Mouse (Mus musculus) gastrocnemius, adult 8-10 months (tissue): Measurements from ENCODE around the gene Olfr629. TPM values are rescaled to one million over a fixed set of nuclear protein-coding genes. Genes with fewer than 3 reads are reported as not detected.
"Not testable (repeated sequence)": the region's sequence is repeated elsewhere in the genome, so short reads cannot be mapped to it uniquely, and the experiment has no call there.

Experiments used
- DNase-seq, 2 experiments: peaks; one replicate each; pipeline ENCODE4 v3.0.0; 2022; ENCODE audit warnings: low spot score in 2 of 2
- total RNA-seq, 4 experiments: library from RNA; stranded (reverse); gene quantifications; 2 replicates each; pipeline ENCODE4 v1.2.4; 2022

The Olfr629 gene
- not detected for total RNA-seq

DNA sequence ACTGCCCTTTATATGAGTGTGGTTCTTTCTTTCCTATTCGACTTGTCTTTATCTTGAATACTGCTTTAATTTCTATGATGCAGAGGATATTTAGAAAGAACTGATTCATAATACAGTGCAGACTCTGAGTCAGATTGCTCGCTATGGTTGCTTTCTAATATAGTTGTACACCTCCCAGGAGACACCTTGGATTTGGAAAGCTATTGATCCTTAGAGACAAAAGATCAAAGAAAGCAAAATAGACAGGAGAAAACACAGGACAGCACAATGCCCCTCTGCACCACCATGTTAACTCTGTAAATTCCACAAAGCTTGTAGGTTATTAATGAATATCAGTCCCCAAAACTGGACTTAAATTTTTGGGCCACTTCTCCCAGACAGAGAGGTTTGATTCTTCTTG, at the start of gene Olfr629:
Gene Olfr629, minus strand, starts transcription at position 101 of the 400 bp plus-strand sequence.
- no peak for DNase-seq

GRCm38 (mm10) chr7:103792669-103793388, 48.1 kb upstream of the Olfr629 start:
- DNase-seq: no peak

- DNase-seq: no peak
Observed at GRCm38 (mm10) chr7:103791721-103792120, 47.0 kb upstream of the Olfr629 start, which contains the start of gene Olfr67. Gene Olfr67 (minus strand): TSS chr7:103791821.

DNA sequence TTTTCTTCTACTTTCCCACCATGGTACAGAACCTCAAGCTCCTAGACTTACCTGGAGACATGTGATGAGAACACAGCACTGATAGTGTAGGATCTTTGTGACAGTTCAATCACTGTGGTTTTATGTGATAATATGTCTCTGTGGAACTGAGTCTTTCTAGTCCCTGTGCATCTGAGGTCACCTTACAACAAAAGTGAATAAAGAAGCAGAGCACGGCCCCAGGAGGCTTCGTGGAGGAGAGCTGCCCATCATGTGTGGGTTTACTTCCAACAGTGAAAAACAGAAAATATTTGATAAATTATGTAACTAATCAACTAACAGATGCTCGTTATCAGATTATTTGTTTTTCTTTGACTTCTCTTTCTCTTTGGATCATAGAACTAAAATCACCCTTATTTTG, 34.9 kb upstream of the Olfr629 start, which contains the start of gene Olfr68:
Gene Olfr68, minus strand, starts transcription at position 101 of the 400 bp plus-strand sequence.
- no peak for DNase-seq

DNA sequence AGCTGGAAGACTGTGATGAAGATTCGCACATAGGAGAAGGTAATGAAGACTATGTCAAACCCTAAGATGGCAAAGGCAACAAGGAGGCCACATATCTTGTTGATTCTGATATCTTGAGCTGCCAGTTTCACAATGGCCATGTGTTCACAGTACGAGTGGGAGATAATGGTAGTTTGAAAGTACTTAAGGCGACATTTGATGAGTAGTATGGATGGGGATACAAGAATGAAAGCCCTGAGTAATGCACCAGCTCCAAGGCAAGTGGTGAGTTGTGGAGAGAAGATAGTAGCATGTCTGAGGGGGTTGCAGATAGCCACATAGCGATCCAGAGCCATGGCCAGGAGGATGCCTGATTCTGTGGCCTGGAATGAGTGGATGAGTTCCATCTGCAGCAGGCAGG, 32.9 kb upstream of the Olfr629 start:
- not testable (repeated sequence) for DNase-seq

- no peak for DNase-seq
Observed at GRCm38 (mm10) chr7:103771494-103771893, 26.8 kb upstream of the Olfr629 start, which contains the start of gene Olfr69. Gene Olfr69 (minus strand): TSS chr7:103771594.

- DNase-seq: not testable (repeated sequence)
Observed at GRCm38 (mm10) chr7:103767687-103768086, 22.9 kb upstream of the Olfr629 start.

DNA sequence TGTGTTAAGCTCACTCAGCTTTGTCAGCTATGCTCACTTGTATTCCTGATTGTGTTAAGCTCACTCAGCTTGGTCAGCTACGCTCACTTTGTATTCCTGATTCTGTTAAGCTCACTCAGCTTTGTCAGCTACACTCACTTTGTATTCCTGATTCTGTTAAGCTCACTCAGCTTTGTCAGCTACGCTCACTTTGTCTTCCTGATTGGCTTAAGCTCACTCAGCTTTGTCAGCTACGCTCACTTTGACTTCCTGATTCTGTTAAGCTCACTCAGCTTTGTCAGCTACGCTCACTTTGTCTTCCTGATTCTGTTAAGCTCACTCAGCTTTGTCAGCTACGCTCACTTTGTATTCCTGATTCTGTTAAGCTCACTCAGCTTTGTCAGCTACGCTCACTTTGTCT, 17.5 kb upstream of the Olfr629 start:
- DNase-seq: not testable (repeated sequence)

GRCm38 (mm10) chr7:103757233-103757632, 12.5 kb upstream of the Olfr629 start, which contains the start of gene Olfr630:
Gene Olfr630 (minus strand): TSS chr7:103757333.
- no peak for DNase-seq

GRCm38 (mm10) chr7:103730074-103730473, 14.7 kb downstream of the Olfr629 start, which contains the start of gene Olfr628:
Gene Olfr628 (plus strand): TSS chr7:103730374.
- DNase-seq: no peak

DNA sequence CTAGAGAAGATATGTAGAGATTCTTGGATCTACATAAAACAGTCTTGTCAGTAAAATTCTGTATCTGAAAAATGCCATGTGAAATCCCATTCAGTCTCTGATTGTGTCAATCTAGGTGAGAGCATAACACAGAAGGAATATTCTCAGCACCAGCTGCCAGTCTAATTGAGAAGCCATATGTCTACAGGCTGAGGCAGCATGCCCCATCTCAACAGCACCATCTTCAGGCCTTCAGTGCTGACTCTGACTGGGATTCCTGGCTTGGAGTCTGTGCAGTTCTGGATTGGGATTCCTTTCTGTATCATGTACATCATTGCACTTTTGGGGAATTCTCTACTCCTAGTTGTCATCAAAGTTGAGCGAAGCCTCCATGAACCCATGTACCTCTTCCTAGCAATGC, 28.3 kb downstream of the Olfr629 start:
- not testable (repeated sequence) for DNase-seq

DNA sequence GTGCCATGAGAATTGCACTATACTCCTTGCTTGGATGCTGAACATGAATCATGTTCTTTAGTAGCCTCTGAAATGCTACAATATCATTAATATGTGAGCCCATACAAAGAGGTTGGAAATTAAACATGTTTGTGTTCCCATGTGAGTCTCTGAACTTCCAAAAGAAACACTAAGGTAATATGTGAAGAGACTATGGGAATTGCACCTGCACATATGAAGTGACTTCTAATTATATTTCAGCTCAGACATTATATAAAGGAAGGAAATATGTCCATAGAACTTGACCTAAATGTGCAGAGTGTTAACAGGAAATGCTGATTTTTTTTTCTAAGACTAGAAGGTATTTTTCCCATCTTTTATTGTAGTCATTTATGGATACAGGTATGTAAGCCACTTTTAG, 30.4 kb downstream of the Olfr629 start, which contains the start of gene Olfr243:
Gene Olfr243, plus strand, starts transcription at position 301 of the 400 bp plus-strand sequence.
- no peak for DNase-seq

- DNase-seq: no peak
Observed at GRCm38 (mm10) chr7:103712024-103712423, 32.7 kb downstream of the Olfr629 start.

GRCm38 (mm10) chr7:103699469-103699868, 45.3 kb downstream of the Olfr629 start:
- DNase-seq: no peak

Other genes starting within 250 kb of the Olfr629 start
- not detected for gene Olfr609, start 246.9 kb downstream of the Olfr629 start, total RNA-seq
- gene Olfr610, start 232.8 kb downstream of the Olfr629 start, total RNA-seq: not detected
- gene Olfr611, start 224.1 kb downstream of the Olfr629 start, total RNA-seq: not detected
- not detected for gene Olfr612, start 202.2 kb downstream of the Olfr629 start, total RNA-seq
- not detected for gene Olfr613, start 196.9 kb downstream of the Olfr629 start, total RNA-seq
- not detected for gene Olfr615, start 188.9 kb downstream of the Olfr629 start, total RNA-seq
- not detected for gene Olfr616, start 175.8 kb downstream of the Olfr629 start, total RNA-seq
- gene Olfr617, start 171.9 kb downstream of the Olfr629 start, total RNA-seq: not detected
- not detected for gene Olfr618, start 154.8 kb downstream of the Olfr629 start, total RNA-seq
- gene Olfr619, start 144.4 kb downstream of the Olfr629 start, total RNA-seq: not detected
- gene Olfr620, start 132.4 kb downstream of the Olfr629 start, total RNA-seq: not detected
- gene Olfr622, start 102.2 kb downstream of the Olfr629 start, total RNA-seq: not detected
- gene Olfr623, start 81.2 kb downstream of the Olfr629 start, total RNA-seq: not detected
- not detected for gene Olfr624, start 73.8 kb downstream of the Olfr629 start, total RNA-seq
- not detected for gene Olfr625-ps1, start 62.2 kb downstream of the Olfr629 start, total RNA-seq
- gene Olfr243, start 30.3 kb downstream of the Olfr629 start, total RNA-seq: not detected
- not detected for gene Olfr628, start 14.6 kb downstream of the Olfr629 start, total RNA-seq
- gene Olfr630, start 12.4 kb upstream of the Olfr629 start, total RNA-seq: not detected
- not detected for gene Olfr69, start 26.7 kb upstream of the Olfr629 start, total RNA-seq
- not detected for gene Olfr68, start 34.8 kb upstream of the Olfr629 start, total RNA-seq
- gene Olfr67, start 46.9 kb upstream of the Olfr629 start, total RNA-seq: not detected
- gene Hbb-bt, start 69.1 kb upstream of the Olfr629 start, total RNA-seq: 10 to 100 TPM; 11.6 to 30.4 (median 18.8) TPM
- gene Hbb-bs, start 83.2 kb upstream of the Olfr629 start, total RNA-seq: 100 to 1,000 TPM; 150 to 315 (median 224) TPM
- gene Hbb-bh2, start 95.6 kb upstream of the Olfr629 start, total RNA-seq: not detected
- not detected for gene Hbb-bh1, start 98.2 kb upstream of the Olfr629 start, total RNA-seq
- not detected for gene Hbb-y, start 108.3 kb upstream of the Olfr629 start, total RNA-seq
- gene Olfr66, start 141.3 kb upstream of the Olfr629 start, total RNA-seq: not detected
- not detected for gene Olfr64, start 149.5 kb upstream of the Olfr629 start, total RNA-seq
- gene Olfr65, start 158.5 kb upstream of the Olfr629 start, total RNA-seq: not detected
- not detected for gene Olfr631, start 183.9 kb upstream of the Olfr629 start, total RNA-seq
- not detected for gene Olfr632, start 189.4 kb upstream of the Olfr629 start, total RNA-seq
- gene Olfr633, start 199.5 kb upstream of the Olfr629 start, total RNA-seq: not detected
- not detected for gene Olfr635, start 226.2 kb upstream of the Olfr629 start, total RNA-seq